Mouse (Mus musculus): ENCODE data around the gene Dusp13. TPM values are rescaled to one million over a fixed set of nuclear protein-coding genes. Genes with fewer than 3 reads are reported as not detected.

Gene Dusp13
- not detected for polyA plus RNA-seq (2017; shearing (Covaris generic))

GRCm38 (mm10) chr14:21750881-21751542, at the start of gene Dusp13:
Dusp13 (minus strand) TSS chr14:21751181.

GRCm38 (mm10) chr14:21750008-21750880, 737 bp downstream of the Dusp13 start, which contains the start of gene Samd8:
Samd8 (plus strand) TSS chr14:21750531.

GRCm38 (mm10) chr14:21714486-21714885, 36.5 kb downstream of the Dusp13 start, which contains the start of gene Dupd1:
Dupd1 (minus strand) TSS chr14:21714576.

Other genes starting within 250 kb of the Dusp13 start
- not detected for gene Dupd1, start 36.6 kb downstream of the Dusp13 start, polyA plus RNA-seq (2017; shearing (Covaris generic))
- gene Samd8, start 650 bp downstream of the Dusp13 start, polyA plus RNA-seq (2017; shearing (Covaris generic)): 6.4 TPM
- gene Vdac2, start 74.1 kb upstream of the Dusp13 start, polyA plus RNA-seq (2017; shearing (Covaris generic)): 195 TPM
- gene Comtd1, start 97.8 kb upstream of the Dusp13 start, polyA plus RNA-seq (2017; shearing (Covaris generic)): 35.2 TPM
- gene Zfp503, start 238.4 kb upstream of the Dusp13 start, polyA plus RNA-seq (2017; shearing (Covaris generic)): not detected

All from inflammation-experienced regulatory T-cells, adult 16 weeks (primary cell).